Mouse (Mus musculus) layer of hippocampus, postnatal 10 days (tissue): ENCODE results near the gene 1700029I15Rik. TPM values are rescaled to one million over a fixed set of nuclear protein-coding genes. Genes with fewer than 3 reads are reported as not detected.
A peak's percentile ranks its signal among the peaks of the same experiment; 100 is the strongest.
"Not testable (repeated sequence)": the region's sequence is repeated elsewhere in the genome, so short reads cannot be mapped to it uniquely, and the experiment has no call there.

Experiments
- DNase-seq, 2 experiments: peaks; one replicate each; pipeline ENCODE4 v3.0.0; 2021; ENCODE audit warnings: low spot score in 2 of 2
- total RNA-seq, 2 experiments: library from RNA; stranded (reverse); gene quantifications; 2 replicates each; pipeline ENCODE4 v1.2.3; 2021

1700029I15Rik gene
- total RNA-seq, 2 experiments from 2014 or later = 5.1 to 5.7 TPM

DNA sequence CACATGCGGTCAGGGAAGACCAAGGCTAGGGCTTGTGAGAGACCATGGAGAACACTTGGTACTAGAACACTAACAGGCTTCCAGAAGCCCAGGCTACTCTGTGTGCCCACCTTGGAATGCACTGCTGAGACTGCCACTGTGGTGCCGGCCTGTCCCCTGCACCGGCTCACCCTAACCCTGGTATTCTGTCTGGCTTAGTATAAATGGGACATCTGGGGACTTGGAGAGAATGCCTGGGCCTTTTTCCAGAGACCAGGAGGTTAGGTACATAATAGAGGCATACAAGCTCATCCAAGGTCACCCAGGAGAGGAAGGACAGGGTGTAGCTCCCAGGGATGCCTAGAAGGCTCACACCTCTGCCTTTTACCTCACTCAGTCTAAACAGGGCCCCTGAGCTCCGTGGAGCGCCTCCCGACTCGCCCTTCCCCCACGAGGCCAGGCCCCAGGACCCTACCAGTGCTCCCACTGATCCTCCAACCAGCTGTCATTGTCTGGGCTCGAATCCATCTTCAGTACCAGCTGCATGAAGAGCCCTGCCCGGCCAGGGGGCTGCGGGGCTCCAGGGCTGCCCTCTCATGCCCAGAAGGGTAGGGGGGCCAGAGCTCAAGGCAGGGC is 9.5 kb downstream of the 1700029I15Rik start:
- no peak for DNase-seq

DNA sequence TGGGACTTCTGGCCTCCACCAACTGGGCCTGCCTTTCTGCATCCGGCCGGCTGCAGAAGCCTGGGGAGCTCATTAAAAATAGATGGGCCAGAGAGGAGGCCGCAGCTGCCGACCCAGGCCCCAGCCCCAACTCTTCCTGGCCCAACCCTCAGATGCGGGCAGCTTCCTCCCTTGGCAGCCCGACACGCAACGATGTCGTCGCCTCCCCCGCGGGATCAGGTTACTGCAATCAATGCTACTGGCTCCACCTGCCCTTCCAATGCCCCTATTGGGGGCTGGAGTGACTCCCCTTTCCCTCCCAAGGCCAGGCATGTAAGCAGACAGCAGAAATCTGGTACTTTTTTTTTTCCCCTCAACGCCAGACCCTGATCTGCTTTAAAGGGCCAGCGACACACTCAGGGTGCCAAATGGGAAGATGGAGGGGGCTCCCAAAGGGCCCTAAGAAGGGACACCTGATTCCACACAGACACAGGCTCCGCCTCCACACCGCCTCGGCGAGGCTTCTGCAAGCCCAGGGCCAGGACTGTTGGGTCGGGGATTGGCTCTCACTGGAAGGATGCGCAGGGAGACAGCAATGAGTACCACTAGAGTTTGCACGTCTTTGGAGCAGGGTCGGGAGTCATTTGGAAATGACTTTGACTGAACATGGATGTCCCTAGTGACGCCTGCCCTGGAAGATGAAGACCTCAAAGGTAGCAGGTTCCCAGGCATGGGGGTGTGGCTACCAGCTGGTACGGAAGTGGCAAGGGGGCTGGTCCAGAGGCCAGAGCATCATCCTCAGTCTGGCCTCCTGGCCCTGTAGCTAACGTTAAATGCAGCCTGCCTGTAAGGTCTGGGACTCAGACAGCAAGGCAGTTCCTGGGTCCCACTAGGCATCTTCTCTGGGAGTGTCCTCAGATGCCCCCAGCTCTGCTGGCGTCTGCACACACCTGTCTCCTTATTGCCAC is 10.3 kb downstream of the 1700029I15Rik start:
- peak in 1 of 2 experiments; percentile 55 for DNase-seq

DNA sequence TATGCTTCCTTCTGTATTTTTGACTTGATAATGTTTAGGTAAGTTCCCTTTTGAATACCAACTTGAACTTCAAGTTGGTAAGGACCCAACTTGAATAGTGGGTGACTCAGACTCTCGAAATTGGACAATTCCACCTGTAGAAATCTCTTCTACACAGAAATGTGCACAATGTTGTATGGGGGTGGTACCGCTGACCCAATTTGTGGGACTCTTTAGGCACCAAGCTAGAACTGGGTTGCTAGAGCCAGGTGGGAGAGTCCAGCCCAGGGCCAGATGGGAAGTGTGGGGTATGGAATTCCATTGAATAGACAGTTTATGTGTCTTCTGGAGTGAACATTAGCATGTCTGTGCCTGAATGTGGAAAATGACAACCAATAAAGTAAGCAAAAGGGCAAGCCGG is 13.2 kb downstream of the 1700029I15Rik start:
- DNase-seq = no peak

DNA sequence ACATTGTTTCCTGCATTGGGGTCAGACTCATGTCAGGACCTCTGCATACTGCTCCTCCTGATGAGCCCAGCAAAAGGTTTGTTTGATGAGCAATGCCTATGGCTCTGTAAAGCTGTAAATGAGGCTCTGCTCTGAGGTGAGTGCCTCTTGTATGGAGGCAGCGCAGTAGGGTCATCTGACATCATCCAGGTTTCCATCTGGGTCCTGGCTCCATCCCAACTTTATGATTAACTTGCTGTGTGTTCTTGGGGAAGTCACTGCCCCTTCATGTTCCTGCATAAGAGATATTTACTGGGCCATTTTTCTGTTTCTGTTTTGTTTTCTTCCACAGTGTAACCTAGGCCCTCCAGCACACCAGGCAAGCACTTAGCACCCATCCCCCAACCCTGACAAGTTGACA is 15.1 kb downstream of the 1700029I15Rik start:
- no peak for DNase-seq

DNA sequence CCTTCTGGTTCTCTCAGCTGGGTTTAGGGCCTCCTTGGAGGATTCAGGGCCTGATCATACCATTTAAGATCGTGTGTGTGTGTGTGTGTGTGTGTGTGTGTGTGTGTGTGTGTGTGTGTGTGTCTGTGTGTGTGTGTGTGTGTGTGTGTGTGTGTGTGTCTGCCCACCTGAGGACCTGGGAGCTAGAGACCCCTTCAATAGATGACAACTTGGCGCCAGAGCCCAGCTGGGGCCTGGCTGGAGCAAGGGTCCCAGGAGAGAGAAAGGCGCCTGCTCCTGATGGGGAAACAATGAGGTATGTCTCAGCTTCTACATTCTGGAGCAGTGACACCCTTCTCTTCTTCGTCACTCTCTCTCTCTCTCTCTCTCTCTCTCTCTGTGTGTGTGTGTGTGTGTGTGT is 17.5 kb downstream of the 1700029I15Rik start:
- DNase-seq = not testable (repeated sequence)

DNA sequence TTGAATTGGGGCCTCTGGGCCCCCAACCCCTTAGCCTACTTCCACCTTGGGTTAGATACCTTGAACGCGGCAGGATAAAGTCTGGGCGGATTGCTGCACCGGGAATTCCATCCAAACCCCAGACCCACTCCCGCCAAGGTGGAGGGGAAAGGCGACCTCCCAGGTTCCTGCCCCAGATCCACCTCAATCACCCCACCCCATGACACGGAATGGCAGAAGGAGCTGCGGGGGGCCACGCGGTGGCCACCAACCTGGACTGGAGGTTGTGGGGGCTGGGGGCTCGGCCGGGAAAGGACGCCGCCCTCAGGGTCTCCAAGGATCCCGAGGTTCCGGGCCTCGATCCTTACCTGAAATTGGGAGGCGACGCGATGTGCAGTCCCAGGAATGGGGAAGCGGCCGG is 18.3 kb downstream of the 1700029I15Rik start:
- DNase-seq = no peak

DNA sequence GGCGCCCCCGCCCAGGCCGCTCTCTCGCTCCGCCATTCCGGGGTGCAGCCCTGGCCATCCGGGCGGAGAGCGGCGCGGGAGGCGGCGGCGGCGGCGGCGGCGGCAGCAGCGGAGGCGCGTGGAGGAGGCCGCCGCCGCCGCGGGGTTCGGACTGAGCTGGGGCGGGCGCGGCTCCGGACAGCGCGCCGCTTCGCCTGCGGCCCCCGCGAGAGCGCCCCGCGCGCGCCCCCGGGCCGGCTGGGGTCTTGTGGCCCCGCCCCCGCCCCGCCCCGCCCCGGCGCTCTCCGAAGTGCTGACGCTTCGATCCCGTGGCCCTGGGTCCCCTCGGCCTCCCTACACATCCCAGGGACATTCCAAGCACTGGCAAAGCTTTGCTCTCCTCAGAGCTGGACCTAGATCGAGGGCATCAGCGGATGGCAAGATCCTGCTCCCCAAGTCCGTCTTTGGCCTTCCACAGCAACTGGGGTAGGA is 18.8 kb downstream of the 1700029I15Rik start, which contains the start of gene Mapk8ip1:
TSS of gene Mapk8ip1 (minus strand) at position 173 of the 471 bp plus-strand sequence.
- peak in 1 of 2 experiments; percentile 53 for DNase-seq

DNA sequence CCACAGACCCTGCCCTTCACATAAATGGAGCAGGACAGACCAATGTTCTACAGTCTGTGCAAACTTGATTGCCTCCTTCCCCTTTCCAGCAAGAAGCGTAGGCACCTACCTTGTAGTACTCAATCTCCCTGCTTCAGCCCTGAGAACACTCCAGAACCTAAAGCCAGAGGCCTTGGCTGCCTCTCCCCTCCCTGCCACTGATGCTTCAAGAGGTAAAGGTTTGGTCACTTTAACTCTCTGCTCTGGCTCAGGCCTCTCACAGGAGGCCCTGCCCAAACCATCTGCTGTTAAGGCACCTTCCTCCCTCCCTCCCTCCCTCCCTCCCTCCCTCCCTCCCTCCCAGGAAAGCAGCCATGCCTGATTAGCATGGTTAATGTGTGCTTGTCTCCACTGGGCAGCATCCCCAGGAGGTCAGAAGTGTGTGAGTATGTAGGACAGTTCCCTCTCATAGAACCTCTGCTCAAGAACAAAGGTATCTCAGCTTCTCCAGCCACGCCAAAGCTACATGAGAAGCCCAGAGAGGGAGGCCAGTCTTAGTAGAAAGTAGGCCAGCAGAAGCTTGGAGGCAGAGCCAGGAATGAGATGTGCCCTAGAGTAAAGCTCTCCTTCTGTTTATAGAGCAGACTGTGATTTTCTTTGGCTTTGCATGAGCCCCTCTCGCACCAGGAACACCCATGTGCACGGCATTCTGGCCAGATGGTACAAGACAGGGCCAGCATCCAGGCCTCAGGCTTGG is 20.4 kb downstream of the 1700029I15Rik start:
- no peak for DNase-seq

DNA sequence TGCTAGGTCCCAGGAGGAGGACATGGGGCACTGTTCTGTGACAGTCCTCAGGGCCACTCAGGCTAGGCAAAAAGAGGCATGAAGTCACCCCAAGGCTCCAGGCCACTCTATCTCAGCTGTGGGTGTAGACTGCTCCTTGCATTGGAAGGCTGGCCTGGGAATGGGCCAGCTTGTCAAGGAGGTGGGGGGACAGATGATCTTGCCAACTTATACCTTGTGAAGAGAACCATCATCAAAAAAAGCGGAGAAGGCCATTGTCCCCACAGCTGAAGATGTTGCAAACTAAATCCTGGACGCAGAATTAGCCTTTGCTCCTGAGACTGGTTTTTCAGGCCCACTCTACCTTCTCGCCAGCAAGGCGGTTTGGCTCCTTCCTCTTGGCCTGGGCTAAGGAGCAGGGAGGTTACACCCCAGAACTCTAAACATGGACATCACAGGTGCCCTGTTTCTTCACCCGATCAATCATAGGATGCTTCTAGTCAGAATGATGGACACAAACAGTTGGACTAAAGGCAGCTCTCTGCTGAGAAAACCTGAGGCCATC is 21.5 kb downstream of the 1700029I15Rik start:
- no peak for DNase-seq

DNA sequence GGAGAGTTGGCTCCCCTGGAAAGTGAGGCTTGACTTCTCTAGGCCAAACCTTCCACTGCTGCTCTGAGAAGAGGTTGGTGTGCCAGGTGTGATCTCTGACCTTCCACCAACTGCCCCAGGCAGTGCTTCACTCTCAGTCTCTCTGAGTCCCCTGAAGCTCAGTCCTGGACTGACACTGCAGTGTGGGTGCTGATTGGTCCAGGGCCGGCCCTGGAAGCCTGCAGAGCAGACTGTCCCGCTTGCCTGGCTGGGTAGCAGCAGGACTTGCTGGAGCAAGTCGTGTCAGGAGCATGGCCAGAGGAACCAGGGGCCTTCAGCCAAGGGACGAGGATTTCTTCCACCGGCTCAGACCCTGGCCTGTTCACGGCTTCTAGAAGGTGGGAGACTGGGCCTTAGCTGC is 22.4 kb downstream of the 1700029I15Rik start:
- no peak for DNase-seq

DNA sequence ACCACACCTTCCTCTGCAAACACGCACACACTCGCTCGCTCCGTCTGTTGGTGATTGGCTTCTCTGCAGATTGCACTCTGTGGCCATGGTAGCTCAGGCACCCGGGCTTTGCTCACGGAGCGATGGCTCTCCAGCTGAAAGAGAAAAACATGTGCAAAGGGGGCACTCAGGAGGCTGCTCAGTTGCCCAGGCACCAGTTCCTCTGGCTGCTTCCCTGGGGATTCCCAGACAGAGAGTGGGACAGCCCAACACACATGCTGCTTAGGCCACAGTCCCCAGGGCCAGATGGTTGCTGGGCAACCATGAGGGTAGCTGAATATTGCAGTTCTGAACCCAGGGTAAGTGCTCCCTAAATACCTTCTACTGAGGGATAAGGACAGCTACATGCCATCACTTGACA is 23.3 kb downstream of the 1700029I15Rik start:
- DNase-seq = no peak

DNA sequence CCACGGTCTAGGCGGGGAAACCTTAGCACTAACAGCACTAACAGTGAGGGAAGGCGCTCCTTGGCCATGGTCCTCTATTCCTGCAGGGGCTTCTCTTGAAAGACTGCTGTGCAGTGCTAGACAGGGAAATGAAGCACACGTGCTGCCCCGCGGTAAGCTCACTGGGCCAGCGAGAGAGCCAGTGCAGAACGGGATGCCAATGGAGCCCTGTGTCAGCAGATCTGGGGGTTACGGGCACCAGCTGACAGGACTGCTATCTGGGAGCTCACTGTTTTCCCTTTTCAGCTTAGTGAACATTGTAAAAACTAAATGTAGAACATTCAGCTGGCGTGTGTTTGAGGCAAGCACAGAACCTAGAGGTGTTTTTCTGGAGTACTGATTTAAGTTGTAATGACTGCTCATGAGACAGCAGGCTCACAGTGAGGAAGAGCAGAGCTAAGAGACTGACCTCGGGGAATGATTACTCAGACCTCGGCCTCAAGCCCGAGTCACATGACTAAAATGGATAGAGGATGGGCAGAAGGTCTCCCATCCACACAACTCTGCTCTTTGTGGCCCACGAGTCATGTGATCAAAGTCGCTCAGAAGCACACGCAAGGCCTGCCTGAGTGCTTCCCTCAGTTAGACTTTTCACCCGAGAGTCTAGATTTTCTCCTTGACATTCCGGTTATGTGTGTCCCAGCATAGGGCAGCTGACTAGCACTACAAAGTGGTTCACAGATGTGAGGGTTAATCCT is 26.1 kb downstream of the 1700029I15Rik start:
- DNase-seq = no peak

DNA sequence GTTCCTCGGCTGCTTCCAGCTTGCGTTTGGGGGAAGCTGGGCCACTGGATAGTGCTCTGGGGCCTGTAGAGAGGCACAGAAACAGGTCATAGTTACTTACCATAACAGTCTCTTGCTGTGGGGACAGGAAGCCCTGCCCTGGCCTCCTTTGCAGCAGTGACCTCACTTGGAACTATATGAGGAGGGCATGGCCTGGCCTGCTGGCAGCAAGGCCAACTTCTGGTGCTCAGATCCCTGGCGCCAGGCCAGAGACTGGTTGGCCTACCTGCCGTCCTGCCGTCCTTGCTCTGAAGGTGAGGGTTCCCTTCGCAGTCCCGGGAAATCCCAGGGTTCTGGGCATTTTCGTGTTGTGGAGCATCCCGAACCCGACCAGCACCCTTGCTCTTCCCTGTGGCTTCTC is 29.4 kb downstream of the 1700029I15Rik start:
- DNase-seq = no peak

DNA sequence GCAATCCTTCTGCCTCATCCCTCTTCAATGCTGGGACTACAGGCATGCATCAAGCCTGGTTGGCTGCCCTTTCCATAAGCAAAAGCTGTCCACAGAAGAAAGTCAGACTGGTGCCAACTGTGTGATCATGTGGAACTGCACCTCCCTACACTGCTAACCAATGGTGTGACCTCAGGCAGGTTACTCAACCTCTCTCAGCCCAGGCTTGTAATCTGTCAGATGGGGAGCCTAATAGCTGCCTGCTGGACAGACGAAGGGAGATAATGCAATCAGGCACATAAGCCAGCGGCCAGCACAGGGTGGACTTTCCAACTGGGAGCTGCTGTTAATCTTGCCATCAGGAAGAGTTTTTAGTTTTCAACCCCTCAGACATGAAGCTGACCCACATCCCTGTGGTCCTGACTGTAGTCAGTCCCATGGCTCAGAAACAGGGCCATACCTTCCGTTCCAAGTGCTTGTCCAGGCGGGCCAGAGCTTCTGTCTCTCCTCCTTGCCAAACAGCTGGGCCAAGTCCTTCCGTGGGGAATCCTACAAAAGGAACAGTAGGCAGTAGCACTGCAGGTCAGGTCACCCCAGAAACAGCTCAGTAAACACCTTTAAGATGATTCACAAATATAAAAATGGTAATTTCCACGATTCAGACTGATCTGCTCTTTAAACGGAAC is 39.5 kb downstream of the 1700029I15Rik start:
- no peak for DNase-seq

DNA sequence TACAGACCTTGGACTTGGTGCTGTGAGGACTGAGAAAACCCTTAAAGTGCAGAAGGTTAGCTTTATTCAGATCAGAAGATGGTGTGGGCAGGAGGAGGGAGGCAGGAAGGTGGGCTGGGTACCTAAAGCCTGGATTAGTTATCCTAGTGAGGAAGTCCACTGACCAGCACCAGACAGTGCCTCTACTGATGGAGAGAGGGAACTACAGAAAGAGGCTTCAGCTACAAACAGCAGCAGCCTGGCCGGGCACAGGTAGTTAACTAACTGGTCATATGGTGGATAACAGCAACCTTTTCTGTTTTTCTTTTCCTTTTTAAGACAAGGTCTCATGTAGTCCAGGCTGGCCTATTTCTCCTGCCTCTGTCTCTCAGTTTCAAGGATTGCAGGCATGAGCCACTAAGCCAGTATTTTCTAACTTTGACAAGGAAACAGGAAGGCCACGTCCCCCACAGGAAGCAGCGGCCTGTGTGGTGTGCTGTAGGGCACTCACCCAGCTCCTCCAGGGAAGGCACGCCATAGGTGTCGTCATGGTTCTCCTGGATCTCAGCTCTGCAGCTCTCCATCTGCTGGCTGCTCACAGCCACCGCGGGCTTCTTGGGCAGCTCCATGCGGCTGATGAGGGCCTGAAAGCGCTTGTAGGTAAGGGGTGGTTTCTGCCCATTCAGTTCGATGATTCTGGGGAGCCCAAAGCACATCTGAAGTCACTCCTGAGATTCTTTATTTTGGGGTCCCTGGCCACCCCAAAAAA is 40.2 kb downstream of the 1700029I15Rik start:
- DNase-seq = no peak

DNA sequence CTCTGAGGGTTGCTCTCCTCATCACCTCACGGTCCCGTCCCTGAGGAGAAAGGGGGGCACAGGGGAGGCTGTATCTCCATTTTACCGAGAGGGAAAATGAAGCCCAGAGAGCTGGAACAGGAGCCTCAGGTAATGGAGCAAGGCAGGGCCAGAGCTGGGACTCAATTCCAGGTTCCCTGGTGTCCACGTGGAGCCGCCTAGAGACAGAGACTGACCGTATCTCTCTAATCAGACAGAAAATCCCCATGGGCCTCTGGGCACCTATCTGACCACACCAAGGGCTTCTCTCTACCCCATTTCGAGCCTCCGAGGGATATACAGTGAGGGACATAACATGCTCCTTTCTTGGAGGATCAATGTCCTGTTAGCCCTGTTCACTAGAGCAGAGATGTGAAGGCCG is 40.8 kb downstream of the 1700029I15Rik start:
- no peak for DNase-seq

DNA sequence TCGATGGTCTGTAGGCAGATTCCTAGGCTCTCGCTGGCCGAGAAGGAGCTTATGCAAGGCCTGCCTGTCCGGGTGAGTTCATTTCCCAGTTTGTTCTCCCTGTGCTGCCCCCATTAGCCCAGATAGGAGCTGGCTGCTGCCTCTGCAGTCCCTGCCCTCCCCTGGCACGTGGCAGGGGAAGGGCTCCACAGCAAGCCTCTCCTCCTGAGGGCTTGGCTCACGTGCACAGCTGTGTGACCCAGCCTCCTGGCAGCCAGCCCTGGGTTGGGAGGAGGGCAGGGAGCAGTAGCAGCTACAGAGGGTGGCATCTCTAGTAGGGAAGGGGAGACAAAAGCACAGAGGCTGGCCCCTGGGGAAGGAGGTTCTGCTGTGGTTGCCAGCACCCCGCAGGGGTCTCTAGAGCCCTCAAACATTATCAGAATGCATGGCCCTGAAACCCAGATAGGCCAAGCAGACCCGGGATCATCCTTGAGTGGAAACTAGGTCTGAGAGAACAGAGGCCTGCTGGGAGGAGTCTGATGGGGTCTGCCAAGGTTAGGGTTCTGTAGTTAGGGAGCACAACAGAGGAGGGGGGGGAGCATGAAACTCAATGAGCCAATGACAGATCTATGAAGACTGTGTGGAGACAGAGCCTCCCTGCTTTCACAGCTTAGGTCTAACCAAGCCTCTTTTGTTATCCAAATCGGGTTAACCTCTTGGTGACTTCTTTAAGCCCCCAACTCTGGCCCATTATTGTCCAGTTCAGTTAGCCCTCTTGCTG is 41.5 kb downstream of the 1700029I15Rik start:
- peak; percentile 82 to 88 for DNase-seq

DNA sequence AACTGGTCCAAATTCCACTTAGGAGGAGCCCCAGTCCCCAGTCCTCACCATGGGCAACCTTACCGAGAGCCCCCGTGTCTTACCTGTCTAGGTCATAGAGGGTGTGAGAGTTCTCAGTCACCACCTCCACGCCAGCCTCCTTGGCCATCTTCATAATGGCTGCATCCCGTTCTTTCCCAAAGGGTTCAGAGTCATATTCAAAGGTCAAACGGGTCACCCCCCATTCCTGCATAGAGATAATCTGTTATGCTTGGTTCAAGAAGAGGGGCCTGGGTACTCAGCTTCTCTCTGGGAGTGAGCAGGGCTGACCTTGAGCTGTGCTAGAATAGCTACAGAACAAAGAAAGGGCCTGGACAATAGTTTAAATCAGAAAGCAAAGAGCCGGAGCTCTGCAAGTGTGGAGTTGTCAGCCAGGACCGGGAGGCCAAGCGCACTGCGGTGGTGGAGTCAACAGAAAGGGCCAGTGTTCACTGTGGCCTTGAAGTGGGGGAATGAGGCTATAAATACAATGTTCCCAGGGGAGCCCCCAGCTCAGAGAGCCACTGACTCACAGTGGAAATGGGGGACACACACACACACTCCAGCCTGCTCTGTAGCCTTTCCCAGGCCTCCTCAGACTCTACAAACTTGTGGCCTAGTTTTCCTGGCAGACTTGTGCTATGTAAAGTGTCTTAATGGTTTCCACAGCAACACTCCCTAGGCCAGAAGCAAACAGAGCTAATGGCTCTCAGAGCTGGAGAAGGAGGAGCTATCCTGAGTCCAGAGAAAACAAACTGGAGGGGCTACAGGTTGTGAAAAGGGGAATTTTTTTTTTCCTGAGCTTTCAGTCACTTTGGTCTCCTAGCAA is 42.3 kb downstream of the 1700029I15Rik start:
- DNase-seq = peak; percentile 46 to 50
